Mouse (Mus musculus): ENCODE results near the gene 2310030G06Rik. TPM values are rescaled to one million over a fixed set of nuclear protein-coding genes. Genes with fewer than 3 reads are reported as not detected.

Gene 2310030G06Rik
- polyA plus RNA-seq (2012; rRNA removed): 39.0 and 41.1 TPM in 2 replicates

DNA sequence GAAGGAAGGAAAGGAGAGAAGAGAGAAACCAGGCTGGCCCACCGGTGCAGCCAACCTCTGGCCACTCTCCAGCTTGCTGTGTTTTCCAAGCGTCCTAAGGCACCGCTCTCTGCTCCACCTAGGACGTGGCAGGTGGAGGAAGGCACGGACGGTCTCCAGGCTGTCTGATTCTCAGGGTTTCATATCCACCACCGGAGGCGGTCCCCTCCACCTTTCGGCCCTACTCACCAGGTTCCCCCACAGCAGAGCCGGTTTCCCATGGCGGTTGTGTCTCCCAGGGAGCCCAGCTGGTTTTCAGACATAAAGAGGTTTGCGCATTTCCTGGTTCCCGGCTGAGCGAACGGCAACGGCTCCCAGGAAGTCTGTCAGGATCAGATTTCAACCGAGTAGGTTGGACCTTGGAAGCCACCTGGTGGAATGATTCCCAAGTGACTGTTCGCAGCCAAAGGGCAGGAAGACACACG is at the start of gene 2310030G06Rik:
2310030G06Rik (minus strand) TSS at position 323 of the 464 bp plus-strand sequence.
- TF ChIP-seq POLR2A (IDR thresholded peaks at IDR 0.05; ENCODE audit: low read depth, low read length): no peak
- TF ChIP-seq CTCF (conservative IDR thresholded peaks at IDR 0.05; ENCODE audit: insufficient read depth, insufficient read length, low read depth, low read length): peak; percentile 51
- Histone ChIP-seq H3K36me3 (ENCODE audit: control insufficient read depth, insufficient read depth, low read length) (no peaks in the 10 kb centered on the region), H3K27ac (ENCODE audit: insufficient read depth, low read depth, low read length) (peak within 1 kb of the TSS; percentile 90), H3K4me3 (ENCODE audit: insufficient read depth, low read depth, low read length) (peak within 1 kb of the TSS; percentile 77), H3K4me1 (ENCODE audit: control insufficient read depth, insufficient read depth, low read length) (peaks cover 12% of the 10 kb centered on the region; the same call in 1 of the 2 replicates), H3K27me3 (replicated peaks; ENCODE audit: control insufficient read depth, insufficient read depth, low read length) (no peaks in the 10 kb centered on the region)
- WGBS: 4% methylated on average over 19 of the region's 19 CpGs
- DNase-seq: peak; percentile 92

DNA sequence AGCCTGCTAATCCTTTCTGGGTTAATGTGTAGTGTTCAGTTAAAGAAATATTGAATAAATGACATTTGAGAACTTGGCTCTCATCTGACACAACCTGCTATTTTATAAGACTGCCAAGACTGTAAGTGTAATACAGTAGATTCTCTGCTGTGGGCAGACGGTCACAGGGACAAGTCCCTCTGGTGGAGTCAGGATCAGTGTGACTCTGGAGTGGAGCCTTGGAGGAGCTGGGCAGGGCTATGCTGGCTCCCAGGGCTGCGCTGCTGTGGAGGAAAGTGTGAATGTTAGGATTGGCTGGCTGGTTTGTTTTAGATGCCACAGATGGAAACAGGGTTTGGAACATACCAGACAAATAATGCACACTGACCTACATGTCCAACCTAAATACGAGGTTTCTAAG is 48.9 kb upstream of the 2310030G06Rik start:
- 83% methylated on average over 3 of the region's 3 CpGs for WGBS
- Histone ChIP-seq H3K4me3 (ENCODE audit: insufficient read depth, low read depth, low read length) (no peak overlapping the region), H3K4me1 (ENCODE audit: control insufficient read depth, insufficient read depth, low read length) (no peaks in the 10 kb centered on the region), H3K36me3 (ENCODE audit: control insufficient read depth, insufficient read depth, low read length) (no peaks in the 10 kb centered on the region; the same call in 1 of the 2 replicates), H3K27ac (ENCODE audit: insufficient read depth, low read depth, low read length) (no peak overlapping the region), H3K27me3 (replicated peaks; ENCODE audit: control insufficient read depth, insufficient read depth, low read length) (no peaks in the 10 kb centered on the region)
- no peak for DNase-seq
- TF ChIP-seq CTCF (conservative IDR thresholded peaks at IDR 0.05; ENCODE audit: insufficient read depth, insufficient read length, low read depth, low read length) (no peak), POLR2A (IDR thresholded peaks at IDR 0.05; ENCODE audit: low read depth, low read length) (no peak)

DNA sequence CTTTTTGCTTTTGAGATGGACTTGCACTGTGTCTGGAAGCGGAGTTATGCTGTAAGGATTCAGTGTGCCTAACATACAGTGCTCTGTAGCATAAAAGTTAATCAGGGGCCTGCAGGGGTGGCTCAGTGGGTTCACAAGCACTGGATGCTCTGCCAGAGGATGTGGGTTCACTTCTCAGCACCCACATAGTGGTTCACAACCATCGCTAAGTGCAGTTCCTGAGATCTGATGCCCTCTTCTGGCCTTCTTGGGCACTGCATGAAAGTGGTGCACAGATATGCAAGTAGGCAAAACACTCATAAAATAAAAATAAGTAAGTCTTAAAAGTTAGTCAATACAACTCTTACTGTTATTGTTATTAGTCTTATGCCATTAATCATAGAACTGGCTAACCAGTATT is 35.8 kb upstream of the 2310030G06Rik start:
- no peak overlapping the region for H3K27ac ChIP-seq (ENCODE audit: insufficient read depth, low read depth, low read length)
- no peaks in the 10 kb centered on the region for H3K27me3 ChIP-seq (replicated peaks; ENCODE audit: control insufficient read depth, insufficient read depth, low read length)
- peak; percentile 45 for DNase-seq
- TF ChIP-seq POLR2A (IDR thresholded peaks at IDR 0.05; ENCODE audit: low read depth, low read length) (no peak), CTCF (conservative IDR thresholded peaks at IDR 0.05; ENCODE audit: insufficient read depth, insufficient read length, low read depth, low read length) (peak; percentile 55)
- no peak overlapping the region for H3K4me3 ChIP-seq (ENCODE audit: insufficient read depth, low read depth, low read length)
- WGBS: 91% methylated on average over 2 of the region's 2 CpGs
- no peaks in the 10 kb centered on the region for H3K36me3 ChIP-seq (ENCODE audit: control insufficient read depth, insufficient read depth, low read length)
- no peaks in the 10 kb centered on the region for H3K4me1 ChIP-seq (ENCODE audit: control insufficient read depth, insufficient read depth, low read length)

DNA sequence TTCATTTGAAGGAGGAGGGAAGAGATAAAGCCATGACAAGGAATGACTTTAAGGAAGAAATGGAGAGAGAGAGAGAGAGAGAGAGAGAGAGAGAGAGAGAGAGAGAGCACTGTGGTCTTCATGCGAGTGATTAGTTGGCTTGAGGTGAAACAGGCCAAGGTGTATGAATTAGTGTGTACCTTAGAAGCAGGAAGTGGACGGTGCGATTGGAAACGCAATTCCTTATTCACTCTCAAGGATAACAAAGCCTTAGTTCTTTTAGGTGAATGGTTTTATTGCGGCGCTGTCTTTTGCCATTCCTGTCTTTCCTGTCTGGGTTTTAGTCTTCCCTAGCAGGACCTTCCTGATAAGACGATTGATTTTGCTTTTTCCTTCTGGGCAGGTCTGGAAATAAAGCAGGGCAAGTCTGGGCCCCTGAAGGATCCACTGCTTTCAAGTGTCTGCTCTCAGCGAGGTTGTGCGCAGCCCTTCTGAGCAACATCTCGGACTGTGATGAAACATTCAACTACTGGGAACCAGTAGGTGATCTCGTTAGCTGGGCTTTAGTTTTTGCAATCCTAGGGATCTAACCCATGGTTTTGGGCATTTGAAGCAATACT is 29.9 kb upstream of the 2310030G06Rik start:
- TF ChIP-seq POLR2A (IDR thresholded peaks at IDR 0.05; ENCODE audit: low read depth, low read length) (no peak), CTCF (conservative IDR thresholded peaks at IDR 0.05; ENCODE audit: insufficient read depth, insufficient read length, low read depth, low read length) (no peak)
- H3K27ac ChIP-seq (ENCODE audit: insufficient read depth, low read depth, low read length): no peak overlapping the region
- H3K4me3 ChIP-seq (ENCODE audit: insufficient read depth, low read depth, low read length): peak overlapping the region; percentile 81; the same call in 1 of the 2 replicates
- no peaks in the 10 kb centered on the region for H3K27me3 ChIP-seq (replicated peaks; ENCODE audit: control insufficient read depth, insufficient read depth, low read length)
- peaks cover 16% of the 10 kb centered on the region; the same call in 1 of the 2 replicates for H3K4me1 ChIP-seq (ENCODE audit: control insufficient read depth, insufficient read depth, low read length)
- DNase-seq: no peak
- H3K36me3 ChIP-seq (ENCODE audit: control insufficient read depth, insufficient read depth, low read length): no peaks in the 10 kb centered on the region
- WGBS: 65% methylated on average over 11 of the region's 11 CpGs

DNA sequence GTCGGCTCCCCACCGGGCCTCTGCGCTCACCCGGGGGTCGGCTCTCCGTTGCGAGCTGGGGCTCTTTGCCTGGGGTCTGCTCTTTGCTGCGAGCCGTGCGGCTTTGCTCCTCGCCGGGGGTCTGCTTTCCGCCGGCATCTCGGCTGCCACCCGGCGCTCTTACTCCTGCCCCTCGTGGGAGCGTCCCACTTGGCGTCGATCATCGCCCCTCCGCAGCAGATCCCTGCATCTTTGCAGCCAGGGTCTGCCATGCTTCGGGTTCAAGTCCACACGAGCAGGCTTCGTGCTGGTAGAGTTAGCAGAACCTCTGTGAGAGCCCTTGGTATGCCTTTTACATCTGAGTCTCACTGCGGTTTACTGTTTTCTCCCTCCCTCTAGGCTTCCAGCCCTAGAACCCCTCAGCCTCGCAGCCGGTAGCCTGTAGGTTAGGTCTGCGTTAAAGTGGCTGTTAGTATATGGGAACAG is 29.4 kb upstream of the 2310030G06Rik start:
- H3K4me3 ChIP-seq (ENCODE audit: insufficient read depth, low read depth, low read length): peak overlapping the region; percentile 81
- TF ChIP-seq POLR2A (IDR thresholded peaks at IDR 0.05; ENCODE audit: low read depth, low read length): no peak
- TF ChIP-seq CTCF (conservative IDR thresholded peaks at IDR 0.05; ENCODE audit: insufficient read depth, insufficient read length, low read depth, low read length): no peak
- DNase-seq: no peak
- H3K4me1 ChIP-seq (ENCODE audit: control insufficient read depth, insufficient read depth, low read length): peaks cover 16% of the 10 kb centered on the region; the same call in 1 of the 2 replicates
- under 1% methylated on average over 30 of the region's 30 CpGs for WGBS
- no peaks in the 10 kb centered on the region for H3K36me3 ChIP-seq (ENCODE audit: control insufficient read depth, insufficient read depth, low read length)
- no peak overlapping the region for H3K27ac ChIP-seq (ENCODE audit: insufficient read depth, low read depth, low read length)
- no peaks in the 10 kb centered on the region for H3K27me3 ChIP-seq (replicated peaks; ENCODE audit: control insufficient read depth, insufficient read depth, low read length)

DNA sequence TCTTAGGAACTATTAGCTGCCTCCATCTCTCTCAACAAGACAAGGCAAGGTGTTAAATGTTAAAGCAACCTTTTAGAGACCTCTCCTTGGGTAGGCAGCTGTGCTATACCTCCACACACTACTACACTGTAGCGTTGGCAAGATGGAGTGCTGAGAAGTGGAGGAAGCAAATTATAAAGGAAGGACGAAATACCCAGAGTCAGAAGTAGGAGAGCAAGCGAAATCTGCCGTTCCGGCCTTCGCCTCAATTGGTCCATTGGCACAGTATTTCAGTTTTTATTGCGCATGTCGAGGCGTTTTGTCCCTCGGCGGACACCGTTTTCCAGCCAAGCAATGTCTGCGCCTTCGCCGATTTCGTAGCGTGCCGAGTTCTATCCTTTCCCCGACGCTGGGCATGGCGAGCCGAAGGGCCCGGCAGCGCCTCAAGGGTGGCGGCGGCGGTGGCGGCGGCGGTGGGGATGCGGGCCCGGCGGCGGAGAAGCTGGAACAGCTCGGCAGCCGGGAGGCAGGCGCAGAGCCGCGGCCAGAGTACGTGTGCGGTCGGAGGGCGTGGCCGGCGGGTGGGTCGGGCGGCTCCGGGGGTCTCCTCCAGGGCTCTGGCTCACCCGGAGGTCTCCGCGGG is 28.8 kb upstream of the 2310030G06Rik start, which contains the start of the genes Alg9 and 1110032A03Rik:
Alg9 (plus strand) TSS at position 29 of the 622 bp plus-strand sequence.
1110032A03Rik (minus strand) TSS at position 530 of the 622 bp plus-strand sequence.
- DNase-seq: peak; percentile 92
- Histone ChIP-seq H3K27me3 (replicated peaks; ENCODE audit: control insufficient read depth, insufficient read depth, low read length) (no peaks in the 10 kb centered on the region), H3K27ac (ENCODE audit: insufficient read depth, low read depth, low read length) (peak within 1 kb of the TSS; percentile 69), H3K4me1 (ENCODE audit: control insufficient read depth, insufficient read depth, low read length) (peaks cover 16% of the 10 kb centered on the region; the same call in 1 of the 2 replicates), H3K36me3 (ENCODE audit: control insufficient read depth, insufficient read depth, low read length) (no peaks in the 10 kb centered on the region), H3K4me3 (ENCODE audit: insufficient read depth, low read depth, low read length) (peak within 1 kb of the TSS; percentile 81)
- under 1% methylated on average over 50 of the region's 51 CpGs for WGBS
- TF ChIP-seq CTCF (conservative IDR thresholded peaks at IDR 0.05; ENCODE audit: insufficient read depth, insufficient read length, low read depth, low read length) (no peak), POLR2A (IDR thresholded peaks at IDR 0.05; ENCODE audit: low read depth, low read length) (no peak)

DNA sequence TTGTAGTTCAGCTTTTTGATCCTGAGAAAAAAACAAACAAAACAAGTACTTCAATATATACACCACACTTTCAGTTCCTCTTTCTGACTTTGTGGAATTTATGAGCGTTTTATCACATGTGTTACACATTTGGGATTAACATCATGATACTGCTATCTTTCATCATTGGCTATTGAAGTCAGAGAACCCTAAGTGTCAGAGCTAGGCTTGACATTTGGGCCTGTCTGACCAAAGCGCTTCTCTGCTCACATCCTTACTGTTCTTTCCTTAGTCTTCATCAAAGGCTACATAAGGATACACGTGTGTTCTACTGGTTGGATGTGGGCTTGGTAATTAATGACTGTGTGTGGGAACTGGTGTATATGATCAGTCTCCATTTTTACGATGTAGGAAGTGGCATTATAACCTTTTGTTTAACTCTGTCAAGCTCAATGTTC is 27.7 kb upstream of the 2310030G06Rik start:
- no peak overlapping the region for H3K4me3 ChIP-seq (ENCODE audit: insufficient read depth, low read depth, low read length)
- no peak for DNase-seq
- H3K27me3 ChIP-seq (replicated peaks; ENCODE audit: control insufficient read depth, insufficient read depth, low read length): no peaks in the 10 kb centered on the region
- peaks cover 16% of the 10 kb centered on the region; the same call in 1 of the 2 replicates for H3K4me1 ChIP-seq (ENCODE audit: control insufficient read depth, insufficient read depth, low read length)
- WGBS: 66% methylated on average over 4 of the region's 4 CpGs
- H3K36me3 ChIP-seq (ENCODE audit: control insufficient read depth, insufficient read depth, low read length): no peaks in the 10 kb centered on the region
- no peak overlapping the region for H3K27ac ChIP-seq (ENCODE audit: insufficient read depth, low read depth, low read length)
- TF ChIP-seq CTCF (conservative IDR thresholded peaks at IDR 0.05; ENCODE audit: insufficient read depth, insufficient read length, low read depth, low read length) (no peak), POLR2A (IDR thresholded peaks at IDR 0.05; ENCODE audit: low read depth, low read length) (no peak)
